ENCODE assay signal across 21 mouse cellular contexts in genomic region chr14:84541838-84542237, GRCm38 (mm10).
DNase-seq lines count a peak whose midpoint lies in the region; ATAC-seq lines count a peak whose summit lies in the region.
"Had no signal": no experiment of that assay in that cellular context is flagged by ENCODE, and none has a peak within 500 bp of the region (broad histone marks: within the 10 kb centered on the region; RNA-seq: fewer than 3 reads in every experiment).

No protein-coding gene starts in this region.

- no peak overlapping the region for H3K27ac ChIP-seq in forebrain, embryonic 13.5 days
- H3K27ac ChIP-seq in forebrain, embryonic 12.5 days: no peak overlapping the region
- H3K27ac ChIP-seq in intestine, embryonic 15.5 days: no peak overlapping the region
- no peak overlapping the region for H3K27ac ChIP-seq in midbrain, embryonic 13.5 days
- H3K27ac ChIP-seq: liver, embryonic 12.5 days; lung, embryonic 15.5 days; midbrain, embryonic 15.5 days; neural tube, embryonic 12.5 days; stomach, postnatal 0 days had no signal

- intact Hi-C loops in left cerebral cortex, postnatal 4 days (cut with DNase I): no loop called here

- 66% methylated on average over 3 of the region's 3 CpGs for WGBS in forebrain, embryonic 13.5 days
- WGBS in forebrain, embryonic 12.5 days: 86% methylated on average over 3 of the region's 3 CpGs
- WGBS in intestine, embryonic 15.5 days: 90% methylated on average over 3 of the region's 3 CpGs
- 87% methylated on average over 3 of the region's 3 CpGs for WGBS in midbrain, embryonic 13.5 days

- H3K4me3 ChIP-seq in forebrain, embryonic 13.5 days: no peak overlapping the region
- H3K4me3 ChIP-seq in forebrain, embryonic 12.5 days (replicated peaks): no peak overlapping the region
- no peak overlapping the region for H3K4me3 ChIP-seq in intestine, embryonic 15.5 days (replicated peaks)
- H3K4me3 ChIP-seq in midbrain, embryonic 13.5 days (replicated peaks): no peak overlapping the region
- H3K4me3 ChIP-seq: erythroblast, embryonic 14.5 days; liver, embryonic 12.5 days; lung, embryonic 15.5 days; midbrain, embryonic 15.5 days; neural tube, embryonic 12.5 days had no signal

- H3K4me1 ChIP-seq in forebrain, embryonic 13.5 days: peaks cover 14% of the 10 kb centered on the region
- no peaks in the 10 kb centered on the region for H3K4me1 ChIP-seq in forebrain, embryonic 12.5 days
- no peaks in the 10 kb centered on the region for H3K4me1 ChIP-seq in intestine, embryonic 15.5 days (replicated peaks)
- no peaks in the 10 kb centered on the region for H3K4me1 ChIP-seq in midbrain, embryonic 13.5 days (replicated peaks)
- H3K4me1 ChIP-seq: liver, embryonic 12.5 days; lung, embryonic 15.5 days; midbrain, embryonic 15.5 days; neural tube, embryonic 12.5 days had no signal

- ATAC-seq in forebrain, embryonic 13.5 days: peak; percentile 36; the same call in 1 of the 2 replicates
- no peak for ATAC-seq in forebrain, embryonic 12.5 days (ENCODE audit: low FRiP score)
- no peak for ATAC-seq in intestine, embryonic 15.5 days
- ATAC-seq in midbrain, embryonic 13.5 days: no peak
- ATAC-seq: liver, embryonic 12.5 days; midbrain, embryonic 15.5 days had no signal

- H3K36me3 ChIP-seq in forebrain, embryonic 13.5 days (ENCODE audit: poor library complexity, severe bottlenecking): no peaks in the 10 kb centered on the region
- H3K36me3 ChIP-seq in forebrain, embryonic 12.5 days (replicated peaks): no peaks in the 10 kb centered on the region
- H3K36me3 ChIP-seq in intestine, embryonic 15.5 days: no peaks in the 10 kb centered on the region
- H3K36me3 ChIP-seq in midbrain, embryonic 13.5 days: no peaks in the 10 kb centered on the region
- H3K36me3 ChIP-seq: liver, embryonic 12.5 days; lung, embryonic 15.5 days; midbrain, embryonic 15.5 days; neural tube, embryonic 12.5 days had no signal

- no peaks in the 10 kb centered on the region for H3K9me3 ChIP-seq in forebrain, embryonic 13.5 days (replicated peaks)
- no peaks in the 10 kb centered on the region for H3K9me3 ChIP-seq in forebrain, embryonic 12.5 days
- no peaks in the 10 kb centered on the region for H3K9me3 ChIP-seq in intestine, embryonic 15.5 days
- H3K9me3 ChIP-seq in midbrain, embryonic 13.5 days: no peaks in the 10 kb centered on the region
- H3K9me3 ChIP-seq: liver, embryonic 12.5 days; lung, embryonic 15.5 days; midbrain, embryonic 15.5 days; neural tube, embryonic 12.5 days had no signal

- DNase-seq in left cerebral cortex, adult 11 months (ENCODE audit: low spot score): peak; percentile 39
- DNase-seq in left cerebral cortex, postnatal 4 days: no peak
- DNase-seq in right cerebral cortex, adult 18-20 months: peak; percentile 49
- DNase-seq: B cell, adult 2 months; cerebellum, adult 9-11 months; gastrocnemius, postnatal 10 days; heart, postnatal 36 days; kidney, adult 9 months; kidney, postnatal 4 days; thymus, postnatal 36 days had no signal

- no peak overlapping the region for H3K4me2 ChIP-seq in forebrain, embryonic 13.5 days
- H3K4me2 ChIP-seq in forebrain, embryonic 12.5 days: no peak overlapping the region
- H3K4me2 ChIP-seq in intestine, embryonic 15.5 days (replicated peaks): no peak overlapping the region
- H3K4me2 ChIP-seq in midbrain, embryonic 13.5 days (replicated peaks): no peak overlapping the region
- H3K4me2 ChIP-seq: heart, embryonic 11.5 days; liver, embryonic 12.5 days; lung, embryonic 15.5 days; midbrain, embryonic 15.5 days; neural tube, embryonic 12.5 days had no signal

- H3K27me3 ChIP-seq in forebrain, embryonic 13.5 days: no peaks in the 10 kb centered on the region
- H3K27me3 ChIP-seq in forebrain, embryonic 12.5 days: no peaks in the 10 kb centered on the region
- H3K27me3 ChIP-seq in intestine, embryonic 15.5 days (replicated peaks): no peaks in the 10 kb centered on the region
- H3K27me3 ChIP-seq in midbrain, embryonic 13.5 days: no peaks in the 10 kb centered on the region
- H3K27me3 ChIP-seq: liver, embryonic 12.5 days; lung, embryonic 15.5 days; midbrain, embryonic 15.5 days; neural tube, embryonic 12.5 days had no signal

- H3K9ac ChIP-seq in forebrain, embryonic 13.5 days: no peak overlapping the region
- no peak overlapping the region for H3K9ac ChIP-seq in forebrain, embryonic 12.5 days
- H3K9ac ChIP-seq in intestine, embryonic 15.5 days: no peak overlapping the region
- no peak overlapping the region for H3K9ac ChIP-seq in midbrain, embryonic 13.5 days (replicated peaks)
- H3K9ac ChIP-seq: liver, embryonic 12.5 days; lung, embryonic 15.5 days; midbrain, embryonic 15.5 days; neural tube, embryonic 12.5 days had no signal
